Mouse (Mus musculus): ENCODE results near the gene Wdr6. TPM values are rescaled to one million over a fixed set of nuclear protein-coding genes. Genes with fewer than 3 reads are reported as not detected.
A peak's percentile ranks its signal among the peaks of the same experiment; 100 is the strongest.

Wdr6 gene
- polyA plus RNA-seq, 1 experiment: 7.9 TPM

DNA sequence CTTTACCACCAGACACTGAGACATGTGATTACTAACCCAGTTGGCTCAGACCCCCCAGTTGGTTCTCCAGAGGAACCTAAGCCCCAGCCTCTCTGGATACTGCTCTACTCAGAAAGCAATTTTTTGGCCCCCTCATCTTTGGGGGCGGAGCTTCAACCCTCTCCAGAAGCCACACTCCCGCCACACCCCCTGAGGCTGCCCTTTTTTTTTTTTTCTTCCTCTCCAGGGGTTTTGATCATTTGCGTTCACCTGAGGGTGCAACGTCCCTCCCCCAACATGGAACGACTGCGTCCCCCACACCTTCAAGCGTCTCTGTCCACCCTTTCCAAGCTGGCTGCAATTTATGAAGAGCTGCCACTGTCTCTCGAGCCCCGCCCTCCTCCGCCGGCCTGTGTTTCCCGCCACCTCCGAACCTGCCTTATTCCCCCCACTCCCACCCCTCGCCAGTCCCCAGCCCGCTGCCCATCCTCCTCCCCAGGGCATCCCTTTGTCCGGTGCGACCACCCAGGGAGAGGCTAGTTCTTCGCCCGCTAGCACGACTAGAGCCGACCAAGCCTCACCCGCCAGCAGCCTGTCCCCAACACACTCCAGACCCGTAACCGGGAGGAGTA, 500 bp downstream of the Wdr6 start:
- no peak for TF ChIP-seq POLR2A (IDR thresholded peaks at IDR 0.05; ENCODE audit: borderline replicate concordance, control insufficient read depth, low read depth, low read length)
- TF ChIP-seq CTCF (IDR thresholded peaks at IDR 0.05; ENCODE audit: control insufficient read depth, insufficient read depth, low read length): no peak
- Histone ChIP-seq H3K4me3 (replicated peaks; ENCODE audit: control insufficient read depth, low read depth, low read length) (peak overlapping the region; percentile 82), H3K27ac (ENCODE audit: control insufficient read depth, insufficient read depth, low read depth, low read length, poor library complexity) (0 out of 2 replicates have a peak overlapping the region, but pooled peaks have one; percentile 46), H3K4me1 (ENCODE audit: control insufficient read depth, insufficient read depth, low read length) (peaks cover 2% of the 10 kb centered on the region)
- WGBS: under 1% methylated on average over 24 of the region's 24 CpGs

DNA sequence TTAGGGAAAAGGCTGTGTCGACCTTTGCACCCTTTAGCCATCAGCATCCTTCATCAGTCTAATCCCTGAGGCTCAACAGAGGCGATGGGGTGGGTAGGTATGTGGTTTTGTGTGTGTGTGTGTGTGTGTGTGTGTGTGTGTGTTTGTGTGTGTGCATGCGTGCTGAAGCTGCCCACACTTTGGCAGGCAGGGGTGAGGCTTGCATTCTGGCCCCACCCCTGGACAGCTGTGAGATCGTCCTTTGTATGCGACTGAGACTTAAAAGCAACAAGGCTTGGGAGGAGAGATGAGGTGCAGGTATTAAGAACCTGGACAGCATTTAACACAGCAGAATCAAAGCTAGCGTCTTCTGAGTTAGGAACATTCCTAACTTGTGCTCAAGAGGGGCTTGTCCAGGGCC, 1.5 kb downstream of the Wdr6 start:
- peaks cover 2% of the 10 kb centered on the region for H3K4me1 ChIP-seq (ENCODE audit: control insufficient read depth, insufficient read depth, low read length)
- H3K4me3 ChIP-seq (replicated peaks; ENCODE audit: control insufficient read depth, low read depth, low read length): no peak overlapping the region
- H3K27ac ChIP-seq (ENCODE audit: control insufficient read depth, insufficient read depth, low read depth, low read length, poor library complexity): no peak overlapping the region
- 60% methylated on average over 6 of the region's 6 CpGs for WGBS
- TF ChIP-seq CTCF (IDR thresholded peaks at IDR 0.05; ENCODE audit: control insufficient read depth, insufficient read depth, low read length) (no peak), POLR2A (IDR thresholded peaks at IDR 0.05; ENCODE audit: borderline replicate concordance, control insufficient read depth, low read depth, low read length) (no peak)

- peaks cover 3% of the 10 kb centered on the region for H3K4me1 ChIP-seq (ENCODE audit: control insufficient read depth, insufficient read depth, low read length)
- TF ChIP-seq POLR2A (IDR thresholded peaks at IDR 0.05; ENCODE audit: borderline replicate concordance, control insufficient read depth, low read depth, low read length) (no peak), CTCF (IDR thresholded peaks at IDR 0.05; ENCODE audit: control insufficient read depth, insufficient read depth, low read length) (no peak)
- 89% methylated on average over 37 of the region's 37 CpGs for WGBS
- H3K4me3 ChIP-seq (replicated peaks; ENCODE audit: control insufficient read depth, low read depth, low read length): no peak overlapping the region
- no peak overlapping the region for H3K27ac ChIP-seq (ENCODE audit: control insufficient read depth, insufficient read depth, low read depth, low read length, poor library complexity)
These were observed 2.9 kb downstream of the Wdr6 start for GRCm38 (mm10) chr9:108575321-108576297.

DNA sequence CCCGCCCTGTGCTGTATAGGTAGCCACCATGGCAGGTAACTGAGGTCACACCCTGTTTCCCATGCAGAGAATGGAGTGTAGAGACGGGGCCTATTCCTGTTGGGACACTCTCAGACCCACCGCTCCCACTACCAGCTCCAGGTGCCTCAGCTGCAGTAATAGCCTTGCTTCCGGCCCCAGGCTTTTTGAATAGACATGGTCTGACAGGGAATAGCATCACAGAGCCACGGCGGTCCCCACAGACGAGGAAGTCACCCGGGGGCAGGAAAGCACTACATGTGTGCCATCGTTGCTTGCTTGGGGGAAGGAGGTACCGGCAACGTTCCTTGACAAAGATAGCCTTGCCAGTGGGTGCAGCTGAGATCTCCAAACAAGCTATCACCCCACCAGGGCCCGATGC, 3.6 kb downstream of the Wdr6 start:
- Histone ChIP-seq H3K4me3 (replicated peaks; ENCODE audit: control insufficient read depth, low read depth, low read length) (no peak overlapping the region), H3K27ac (ENCODE audit: control insufficient read depth, insufficient read depth, low read depth, low read length, poor library complexity) (no peak overlapping the region), H3K4me1 (ENCODE audit: control insufficient read depth, insufficient read depth, low read length) (peaks cover 4% of the 10 kb centered on the region)
- 78% methylated on average over 12 of the region's 12 CpGs for WGBS
- TF ChIP-seq CTCF (IDR thresholded peaks at IDR 0.05; ENCODE audit: control insufficient read depth, insufficient read depth, low read length) (no peak), POLR2A (IDR thresholded peaks at IDR 0.05; ENCODE audit: borderline replicate concordance, control insufficient read depth, low read depth, low read length) (no peak)

- no peak overlapping the region for H3K27ac ChIP-seq (ENCODE audit: control insufficient read depth, insufficient read depth, low read depth, low read length, poor library complexity)
- no peak overlapping the region for H3K4me3 ChIP-seq (replicated peaks; ENCODE audit: control insufficient read depth, low read depth, low read length)
- H3K4me1 ChIP-seq (ENCODE audit: control insufficient read depth, insufficient read depth, low read length): peaks cover 4% of the 10 kb centered on the region
- WGBS: 75% methylated on average over 26 of the region's 26 CpGs
- peak; percentile 54; the same call in 1 of the 2 replicates for TF ChIP-seq CTCF (IDR thresholded peaks at IDR 0.05; ENCODE audit: control insufficient read depth, insufficient read depth, low read length)
- TF ChIP-seq POLR2A (IDR thresholded peaks at IDR 0.05; ENCODE audit: borderline replicate concordance, control insufficient read depth, low read depth, low read length): no peak
These were observed 4.5 kb downstream of the Wdr6 start for GRCm38 (mm10) chr9:108573774-108574690.

DNA sequence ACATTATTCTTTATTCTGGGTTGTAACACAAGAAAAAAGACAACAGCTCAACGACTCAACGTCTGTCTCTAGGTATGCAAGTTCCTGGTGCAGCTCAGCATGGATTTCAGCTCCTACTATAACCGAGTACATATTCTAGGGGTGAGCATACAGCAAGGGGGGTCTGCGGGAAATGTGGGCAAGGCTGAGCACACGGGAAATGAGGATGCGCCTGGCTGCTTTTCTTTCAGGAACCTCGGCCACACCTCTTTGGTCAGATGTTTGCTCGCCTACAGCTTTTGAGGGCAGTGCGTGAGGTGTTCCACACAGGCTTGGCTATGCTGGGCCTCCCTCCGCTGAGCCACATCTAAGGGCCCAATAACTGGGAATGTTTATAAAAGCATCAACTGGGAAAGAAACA, 6.2 kb downstream of the Wdr6 start:
- peaks cover 6% of the 10 kb centered on the region; the same call in 1 of the 2 replicates for H3K4me1 ChIP-seq (ENCODE audit: control insufficient read depth, insufficient read depth, low read length)
- H3K27ac ChIP-seq (ENCODE audit: control insufficient read depth, insufficient read depth, low read depth, low read length, poor library complexity): no peak overlapping the region

GRCm38 (mm10) chr9:108571401-108571973, 7.1 kb downstream of the Wdr6 start:
- H3K4me1 ChIP-seq (ENCODE audit: control insufficient read depth, insufficient read depth, low read length): peaks cover 6% of the 10 kb centered on the region; the same call in 1 of the 2 replicates
- H3K4me3 ChIP-seq (replicated peaks; ENCODE audit: control insufficient read depth, low read depth, low read length): no peak overlapping the region
- H3K27ac ChIP-seq (ENCODE audit: control insufficient read depth, insufficient read depth, low read depth, low read length, poor library complexity): no peak overlapping the region
- no peak for TF ChIP-seq CTCF (IDR thresholded peaks at IDR 0.05; ENCODE audit: control insufficient read depth, insufficient read depth, low read length)
- no peak for TF ChIP-seq POLR2A (IDR thresholded peaks at IDR 0.05; ENCODE audit: borderline replicate concordance, control insufficient read depth, low read depth, low read length)
- WGBS: 91% methylated on average over 16 of the region's 16 CpGs

More for the DNA sequence above, 6.2 kb downstream of the Wdr6 start:
- TF ChIP-seq CTCF (IDR thresholded peaks at IDR 0.05; ENCODE audit: control insufficient read depth, insufficient read depth, low read length) (no peak), POLR2A (IDR thresholded peaks at IDR 0.05; ENCODE audit: borderline replicate concordance, control insufficient read depth, low read depth, low read length) (no peak)
- H3K4me3 ChIP-seq (replicated peaks; ENCODE audit: control insufficient read depth, low read depth, low read length): no peak overlapping the region
- WGBS: 78% methylated on average over 10 of the region's 10 CpGs
